In genomic region chr14:120278290-120279244, GRCm38 (mm10) we compare ENCODE assay signal across 9 mouse cellular contexts. TPM values are rescaled to one million over a fixed set of nuclear protein-coding genes. Genes with fewer than 3 reads are reported as not detected.
DNase-seq lines count a peak whose midpoint lies in the region; ATAC-seq and TF ChIP-seq lines count a peak whose summit lies in the region.
"Had no signal": no experiment of that assay in that cellular context is flagged by ENCODE, and none has a peak within 500 bp of the region (broad histone marks: within the 10 kb centered on the region; RNA-seq: fewer than 3 reads in every experiment).

No protein-coding gene starts in this region.

- peak overlapping the region; percentile 77 for H3K4me3 ChIP-seq in cerebellum, adult 2 months (replicated peaks; ENCODE audit: insufficient read depth, low read depth, low read length)
- peak overlapping the region; percentile 70 for H3K4me3 ChIP-seq in heart, adult 2 months
- H3K4me3 ChIP-seq in kidney, embryonic 16.5 days (ENCODE audit: low read length) = peak overlapping the region; percentile 68
- peak overlapping the region; percentile 75 for H3K4me3 ChIP-seq in lung, embryonic 15.5 days

- intact Hi-C loops in heart, adult 2 months (cut with DNase I) = loop anchor here (2.0 to 5.0 kb wide), 2 partner anchors 14 to 59 kb away; no protein-coding TSS in a partner anchor

- peaks cover 34% of the 10 kb centered on the region for H3K36me3 ChIP-seq in heart, adult 2 months (ENCODE audit: control insufficient read depth, insufficient read depth, low read length)
- no peaks in the 10 kb centered on the region for H3K36me3 ChIP-seq in kidney, embryonic 16.5 days (ENCODE audit: insufficient read depth, low read length)
- H3K36me3 ChIP-seq in lung, embryonic 15.5 days = 0 out of 2 replicates have a peak, but pooled peaks cover 5% of the 10 kb centered on the region

- ATAC-seq in kidney, embryonic 16.5 days (ENCODE audit: low FRiP score, low TSS enrichment) = no peak
- no peak for ATAC-seq in lung, embryonic 15.5 days (ENCODE audit: borderline replicate concordance, extremely low read depth, low FRiP score, low TSS enrichment)
- peak; percentile 37; the same call in 1 of the 2 replicates for ATAC-seq in neutrophil, adult 5-6 weeks (ENCODE audit: extremely low read depth, insufficient number of reproducible peaks, low FRiP score, poor library complexity, severe bottlenecking)
- ATAC-seq: Patski had no signal

- H3K27ac ChIP-seq in cerebellum, adult 2 months (ENCODE audit: insufficient read depth, low read length) = peak overlapping the region; percentile 9; the same call in 1 of the 2 replicates
- H3K27ac ChIP-seq in heart, adult 2 months = peak overlapping the region; percentile 92
- H3K27ac ChIP-seq in kidney, embryonic 16.5 days (ENCODE audit: low read length) = peak overlapping the region; percentile 95
- H3K27ac ChIP-seq in lung, embryonic 15.5 days = peak overlapping the region; percentile 97

- WGBS in cerebellum, adult 2 months = 6% methylated on average over 21 of the region's 21 CpGs
- whole genome bisulfite sequencing in heart, adult 2 months = 3% methylated on average over 21 of the region's 21 CpGs
- WGBS in kidney, embryonic 16.5 days = 32% methylated on average over 21 of the region's 21 CpGs
- 9% methylated on average over 21 of the region's 21 CpGs for WGBS in lung, embryonic 15.5 days

- H3K79me2 ChIP-seq in heart, adult 2 months (replicated peaks; ENCODE audit: control insufficient read depth, insufficient read depth, low read length) = peaks cover 8% of the 10 kb centered on the region

- TF ChIP-seq CTCF in cerebellum, adult 2 months (IDR thresholded peaks at IDR 0.05; ENCODE audit: borderline replicate concordance, insufficient read depth, low read depth, low read length) = no peak
- TF ChIP-seq CTCF in heart, adult 2 months (IDR thresholded peaks at IDR 0.05) = peak; percentile 39

- no peaks in the 10 kb centered on the region for H3K9me3 ChIP-seq in kidney, embryonic 16.5 days (ENCODE audit: low read length)
- no peaks in the 10 kb centered on the region for H3K9me3 ChIP-seq in lung, embryonic 15.5 days

- peak; percentile 68 for TF ChIP-seq EP300 in heart, adult 2 months (IDR thresholded peaks at IDR 0.05; ENCODE audit: insufficient read depth, low read depth, low read length)

- no peaks in the 10 kb centered on the region for H3K27me3 ChIP-seq in cerebellum, adult 2 months (ENCODE audit: control insufficient read depth, insufficient read depth, low read length)
- no peaks in the 10 kb centered on the region for H3K27me3 ChIP-seq in heart, adult 2 months (ENCODE audit: control insufficient read depth, insufficient read depth, low read length)
- no peaks in the 10 kb centered on the region for H3K27me3 ChIP-seq in kidney, embryonic 16.5 days (ENCODE audit: insufficient read depth, low read length)
- no peaks in the 10 kb centered on the region for H3K27me3 ChIP-seq in lung, embryonic 15.5 days
- H3K27me3 ChIP-seq: Patski had no signal

- DNase-seq in cerebellum, adult 2 months = peak; percentile 45 to 58
- no peak for DNase-seq in cerebellum, adult 8-10 months
- DNase-seq in urinary bladder, adult 2 months (ENCODE audit: low spot score) = peak; percentile 53
- DNase-seq in urinary bladder, postnatal 25 days (ENCODE audit: low spot score) = no peak
- DNase-seq in heart, adult 2 months = peak; percentile 70 to 77

- H3K4me2 ChIP-seq in kidney, embryonic 16.5 days (replicated peaks; ENCODE audit: low read depth, low read length) = peak overlapping the region; percentile 82
- peak overlapping the region; percentile 85 for H3K4me2 ChIP-seq in lung, embryonic 15.5 days

- H3K4me1 ChIP-seq in cerebellum, adult 2 months (ENCODE audit: control insufficient read depth, insufficient read depth, low read length) = peaks cover 12% of the 10 kb centered on the region; the same call in 1 of the 2 replicates
- peaks cover 24% of the 10 kb centered on the region for H3K4me1 ChIP-seq in heart, adult 2 months (ENCODE audit: control insufficient read depth, insufficient read depth, low read length)
- H3K4me1 ChIP-seq in kidney, embryonic 16.5 days (ENCODE audit: insufficient read depth, low read length) = peaks cover 49% of the 10 kb centered on the region
- peaks cover 56% of the 10 kb centered on the region for H3K4me1 ChIP-seq in lung, embryonic 15.5 days

- H3K9ac ChIP-seq in heart, adult 2 months (ENCODE audit: low read depth, low read length) = peak overlapping the region; percentile 41
- H3K9ac ChIP-seq in kidney, embryonic 16.5 days (replicated peaks; ENCODE audit: low read length) = peak overlapping the region; percentile 81
- peak overlapping the region; percentile 56 for H3K9ac ChIP-seq in lung, embryonic 15.5 days

- TF ChIP-seq POLR2A in cerebellum, adult 2 months (IDR thresholded peaks at IDR 0.05; ENCODE audit: borderline replicate concordance, insufficient read depth, low read length) = no peak
- no peak for TF ChIP-seq POLR2A in heart, adult 2 months (IDR thresholded peaks at IDR 0.05; ENCODE audit: insufficient read depth, low read depth, low read length)

RNA-seq across cellular contexts. Expression of gene Mbnl2, which starts 3.1 kb away (rescaled TPM):
- 163 and 176 TPM in 2 replicates for polyA plus RNA-seq in cerebellum, adult 2 months (2012; rRNA removed)
- 161 and 178 TPM in 2 replicates for polyA plus RNA-seq in urinary bladder, adult 2 months (2012; rRNA removed)
- total RNA-seq in heart, adult 2 months (2021) = 100 to 1,000 TPM; 221 to 258 TPM
- polyA plus RNA-seq in heart, adult 2 months (2012; rRNA removed) = 91.1 and 133 TPM in 2 replicates
- 103 and 106 TPM in 2 replicates for polyA plus RNA-seq in kidney, embryonic 16.5 days (2015; fragmentation: Nextera tagmentation; extraction: Ambion mirVana)
- 130 and 141 TPM in 2 replicates for polyA plus RNA-seq in lung, embryonic 15.5 days (2015; fragmentation: Nextera tagmentation; extraction: Ambion mirVana)
- total RNA-seq in neutrophil, adult 5-6 weeks (2017) = 132 and 153 TPM in 2 replicates

Comparison
In these comparisons a context has a peak if more than half of its experiments do, and no peak if none do; other contexts are left out.
1. DNase-seq: peak in cerebellum, adult 2 months (2 of 2), urinary bladder, adult 2 months (single experiment) and heart, adult 2 months (2 of 2); none in cerebellum, adult 8-10 months (single experiment) and urinary bladder, postnatal 25 days (single experiment).
2. H3K27ac ChIP-seq: peak in every context shown above with its lines; median percentile 97 in lung, embryonic 15.5 days; 95 in kidney, embryonic 16.5 days; 92 in heart, adult 2 months; 9 in cerebellum, adult 2 months.
3. Peak in every context shown above with its lines, with median percentiles within 50 percentile points of each other: H3K4me3 ChIP-seq and H3K9ac ChIP-seq.